Mouse (Mus musculus) forelimb bud, embryonic 11.5 days (tissue): ENCODE results near the gene Mfsd4b3.
"Not testable (repeated sequence)": the region's sequence is repeated elsewhere in the genome, so short reads cannot be mapped to it uniquely, and the experiment has no call there.

Experiments
- DNase-seq: peaks from one replicate; pipeline ENCODE4 v3.0.0-alpha.2; 2012; ENCODE audit warnings: low read depth, low spot score

Gene Mfsd4b3

DNA sequence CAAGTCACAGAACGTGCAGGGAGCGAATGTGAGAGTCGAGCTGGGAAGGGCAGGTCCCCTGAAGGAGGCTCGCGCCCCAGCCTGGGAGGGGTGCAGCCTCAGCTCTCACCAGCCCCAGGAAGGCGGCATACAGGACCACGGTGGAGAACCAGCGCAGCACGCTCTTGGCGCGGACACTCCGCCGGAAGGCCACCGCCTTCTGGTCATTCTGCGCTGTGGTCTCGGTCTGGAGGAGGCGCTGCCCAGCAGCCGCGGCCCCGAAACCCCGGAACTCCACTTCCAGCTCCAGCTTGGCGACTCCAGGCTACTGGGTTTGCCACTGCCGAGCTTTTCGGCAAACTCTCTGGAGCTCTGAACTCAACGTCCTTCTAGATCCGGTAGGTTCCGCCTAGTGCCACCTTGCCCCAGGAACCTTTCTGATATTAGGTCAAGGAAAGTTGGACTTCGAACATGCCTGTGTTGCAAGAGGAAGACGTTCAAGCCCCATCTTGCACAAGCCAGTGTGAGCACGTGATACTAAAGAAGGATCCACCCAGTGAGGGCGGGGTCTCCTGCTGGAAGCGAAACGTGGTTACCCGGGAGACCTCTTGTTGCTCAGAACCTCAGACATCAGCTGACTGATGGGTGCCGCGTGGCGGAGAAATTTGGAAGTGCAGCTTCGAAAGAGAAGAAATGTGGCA lies at the start of gene Mfsd4b3:
Mfsd4b3 (minus strand) TSS at position 393 of the 680 bp plus-strand sequence.
- DNase-seq, result peak; percentile 93

- no peak for DNase-seq
Observed at GRCm38 (mm10) chr10:40009591-40009990, 49.6 kb upstream of the Mfsd4b3 start.

GRCm38 (mm10) chr10:40008847-40009246 lies 48.9 kb upstream of the Mfsd4b3 start:
- DNase-seq, result not testable (repeated sequence)

- DNase-seq, result no peak
Observed at GRCm38 (mm10) chr10:40007953-40008352, 48.0 kb upstream of the Mfsd4b3 start.

GRCm38 (mm10) chr10:40006963-40007362 lies 47.0 kb upstream of the Mfsd4b3 start:
- no peak for DNase-seq

GRCm38 (mm10) chr10:40000746-40001145 lies 40.8 kb upstream of the Mfsd4b3 start:
- no peak for DNase-seq

DNA sequence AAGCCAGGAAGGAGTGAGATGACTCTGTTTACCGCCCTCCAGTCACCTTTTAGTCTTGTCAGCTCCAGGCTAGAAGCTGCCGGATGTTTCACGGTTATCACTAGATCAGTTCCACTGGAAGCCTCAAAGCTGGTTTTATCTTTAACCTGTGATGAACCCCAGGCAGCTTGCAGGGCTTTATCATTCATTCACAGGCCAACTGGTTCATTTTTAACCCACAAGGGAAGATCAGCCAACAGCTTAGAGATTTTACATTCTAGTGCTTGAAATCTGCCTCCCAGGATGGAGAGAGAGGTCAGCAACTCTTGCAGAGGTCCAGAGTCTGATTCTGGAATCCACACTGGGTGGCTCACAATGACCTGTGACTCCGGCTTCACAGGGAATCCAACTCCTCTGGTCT lies 31.2 kb upstream of the Mfsd4b3 start:
- no peak for DNase-seq

DNA sequence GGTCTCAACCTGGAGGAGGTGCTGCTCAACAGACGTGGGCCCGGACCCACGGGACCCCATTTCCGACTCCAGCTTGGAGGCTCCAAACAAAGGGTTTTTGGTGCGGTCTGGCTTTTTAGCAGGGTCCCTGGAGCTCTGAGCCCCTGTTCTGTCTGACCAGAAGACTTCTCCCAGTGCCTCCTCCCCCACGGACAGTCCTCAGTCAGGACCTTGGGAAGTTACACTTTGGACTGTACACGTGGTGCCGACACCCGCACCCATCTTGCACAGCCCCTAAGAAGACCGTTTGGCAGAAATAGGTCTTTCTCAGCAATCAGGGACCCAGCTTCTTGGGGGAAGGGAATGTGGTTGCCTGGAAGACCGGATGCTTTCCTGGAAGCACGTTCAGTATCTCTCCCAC lies 26.5 kb upstream of the Mfsd4b3 start, which contains the start of gene Mfsd4b5:
Mfsd4b5 (minus strand) TSS at position 181 of the 400 bp plus-strand sequence.
- DNase-seq, result no peak

GRCm38 (mm10) chr10:39982604-39983003 lies 22.7 kb upstream of the Mfsd4b3 start:
- peak; percentile 13 for DNase-seq

DNA sequence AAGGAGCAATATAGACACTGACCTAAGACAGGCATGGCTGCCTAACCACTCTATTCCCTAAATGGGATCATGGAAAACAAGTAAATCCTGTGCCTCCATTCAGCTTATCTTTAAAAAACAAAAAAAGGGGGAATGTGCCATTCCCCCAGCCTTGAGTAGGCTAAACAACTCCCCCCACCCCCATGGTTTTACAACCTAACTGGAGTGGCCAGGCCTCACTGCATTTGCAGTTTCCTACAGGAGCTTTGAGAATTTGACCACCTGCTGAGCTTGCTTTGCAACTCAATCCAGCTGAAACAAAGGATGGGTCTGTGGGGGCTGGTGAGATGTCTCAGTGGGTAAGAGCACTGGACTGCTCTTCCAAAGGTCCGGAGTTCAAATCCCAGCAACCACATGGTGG lies 18.3 kb upstream of the Mfsd4b3 start:
- DNase-seq, result no peak

- no peak for DNase-seq
Observed at GRCm38 (mm10) chr10:39977346-39977745, 17.4 kb upstream of the Mfsd4b3 start.

DNA sequence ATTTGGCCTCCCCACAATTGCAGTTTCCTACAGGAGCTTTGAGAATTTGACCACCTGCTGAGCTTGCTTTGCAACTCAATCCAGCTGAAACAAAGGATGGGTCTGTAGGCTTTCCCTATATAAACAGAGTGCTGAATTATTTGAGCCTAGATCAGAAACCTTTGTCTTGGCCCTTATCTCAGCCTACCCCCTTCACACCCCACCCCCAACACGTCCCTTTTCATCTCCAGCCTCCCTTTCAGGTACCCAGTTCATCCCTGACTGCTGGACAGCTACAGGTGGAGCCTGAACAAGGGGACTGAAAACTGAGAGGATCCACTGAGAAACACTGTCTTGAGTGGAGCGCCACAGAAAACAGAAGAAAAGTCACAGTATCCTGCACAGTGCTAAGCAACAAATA lies 15.8 kb upstream of the Mfsd4b3 start:
- no peak for DNase-seq

- no peak for DNase-seq
Observed at GRCm38 (mm10) chr10:39974982-39975381, 15.0 kb upstream of the Mfsd4b3 start.

GRCm38 (mm10) chr10:39967512-39967911 lies 7.6 kb upstream of the Mfsd4b3 start:
- peak; percentile 55 for DNase-seq

GRCm38 (mm10) chr10:39961906-39962305 lies 2.0 kb upstream of the Mfsd4b3 start:
- DNase-seq, result no peak

DNA sequence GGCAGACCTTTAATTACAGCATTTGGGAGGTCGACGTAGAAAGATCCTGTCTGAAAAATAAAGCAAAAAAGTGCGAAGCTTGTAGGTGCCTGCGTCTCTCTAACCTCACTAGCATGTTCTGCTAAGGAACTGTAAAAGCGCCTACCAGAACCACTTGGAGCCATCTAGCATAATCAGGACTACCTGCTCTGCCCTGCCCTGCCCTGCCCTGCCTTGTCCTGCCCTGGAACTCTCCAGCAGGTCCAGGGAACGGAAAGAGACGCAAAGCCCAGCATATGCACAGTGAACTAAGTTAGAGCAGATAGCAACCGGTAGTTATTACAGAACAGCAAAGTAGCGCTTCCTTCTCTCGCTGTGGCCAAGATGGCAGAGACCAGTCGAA lies 479 bp upstream of the Mfsd4b3 start:
- DNase-seq, result no peak

- no peak for DNase-seq
Observed at GRCm38 (mm10) chr10:39958266-39958665, 1.7 kb downstream of the Mfsd4b3 start.

- no peak for DNase-seq
Observed at GRCm38 (mm10) chr10:39956340-39956878, 3.5 kb downstream of the Mfsd4b3 start.

DNA sequence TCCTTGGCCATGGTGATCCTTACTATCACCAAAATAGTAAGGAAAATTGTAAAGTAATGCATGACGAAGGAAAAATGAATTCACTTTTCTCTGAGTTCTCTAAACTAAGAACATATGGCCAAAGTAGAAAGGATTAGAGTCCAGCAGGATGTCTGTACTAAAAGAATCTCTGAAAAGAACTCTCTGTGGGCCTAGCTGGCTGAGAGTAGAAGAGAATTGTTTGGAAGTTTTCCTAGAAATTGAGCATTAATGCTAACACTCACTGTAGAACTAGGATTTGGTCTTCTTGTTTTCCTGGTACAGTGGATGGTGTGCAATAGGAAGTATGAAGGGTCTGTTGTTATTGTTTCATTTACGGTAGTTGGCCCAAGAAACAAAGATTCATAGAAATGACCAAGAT lies 4.8 kb downstream of the Mfsd4b3 start:
- DNase-seq, result no peak

DNA sequence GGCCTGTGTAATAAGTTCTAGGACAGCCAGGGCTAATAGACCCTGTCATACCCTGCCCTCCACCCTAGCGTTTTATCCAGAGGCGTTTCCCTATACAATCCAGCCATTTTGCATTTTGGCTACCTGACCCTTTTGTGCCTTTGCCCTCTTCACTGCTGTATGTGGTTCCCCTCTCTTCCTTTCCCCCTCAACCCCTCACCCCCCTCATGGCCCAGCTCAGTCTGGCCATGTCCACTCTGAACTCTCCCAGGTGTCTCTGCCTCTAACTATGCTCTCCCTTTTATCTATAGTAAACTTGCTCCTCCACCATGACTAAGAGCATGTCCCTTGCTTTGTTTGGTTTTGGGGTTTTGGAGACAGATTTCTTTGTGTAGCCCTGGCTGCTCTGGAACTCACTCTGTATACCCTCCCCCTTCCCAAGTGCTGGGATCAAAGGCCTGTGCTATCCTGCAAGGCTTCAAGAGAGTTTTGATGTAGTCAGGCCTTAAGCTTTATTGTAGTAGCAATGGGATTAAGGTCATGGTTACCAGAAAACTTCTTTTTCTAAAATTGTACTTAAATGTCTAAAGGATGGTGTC lies 10.5 kb downstream of the Mfsd4b3 start:
- DNase-seq, result no peak

DNA sequence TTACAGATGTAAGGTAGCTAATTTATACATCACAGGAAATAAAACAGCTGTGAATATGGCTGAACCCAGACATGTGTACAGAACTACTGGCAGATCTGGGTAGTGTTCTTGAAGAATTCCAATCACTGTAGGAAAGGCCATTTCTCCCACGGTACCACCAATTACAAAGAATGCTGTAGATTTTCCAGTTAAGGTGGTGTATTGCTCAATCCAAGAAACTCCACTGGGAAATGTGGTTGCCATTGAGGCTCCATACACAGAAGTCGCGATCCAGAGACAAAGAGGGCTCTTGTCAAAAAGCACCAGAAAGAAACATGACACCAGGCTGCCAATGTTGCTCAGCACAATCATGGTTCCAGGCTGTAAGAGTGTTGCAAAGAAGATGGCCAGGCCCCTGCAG lies 12.8 kb downstream of the Mfsd4b3 start:
- DNase-seq, result not testable (repeated sequence)

- no peak for DNase-seq
Observed at GRCm38 (mm10) chr10:39936553-39936952, 23.4 kb downstream of the Mfsd4b3 start.

DNA sequence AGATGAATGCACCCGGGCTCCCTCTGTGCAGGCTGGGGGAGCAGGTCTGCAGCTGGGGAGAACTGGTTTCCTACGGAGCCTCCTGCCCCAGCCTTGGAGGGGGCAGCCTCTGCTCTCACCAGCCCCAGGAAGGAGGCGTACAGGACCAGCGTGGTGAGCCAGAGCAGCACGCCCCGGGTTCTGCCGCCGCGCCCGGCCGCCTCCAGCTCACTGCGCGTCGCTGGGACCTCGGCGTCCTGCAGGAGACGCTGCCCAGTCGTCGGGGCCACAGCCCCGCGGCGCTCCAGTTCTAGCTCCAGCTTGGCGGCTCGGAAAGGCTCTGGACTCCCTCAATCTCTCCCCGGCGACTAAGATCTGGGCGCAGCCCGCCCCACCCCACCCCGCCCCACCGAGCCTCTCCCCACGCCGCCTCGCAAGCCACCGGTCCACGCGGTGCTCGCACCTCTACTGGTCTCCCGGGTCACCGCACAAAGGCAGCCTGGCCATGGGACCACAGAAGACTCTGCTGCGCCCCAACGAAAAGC lies 33.3 kb downstream of the Mfsd4b3 start, which contains the start of gene Mfsd4b2:
Mfsd4b2 (minus strand) TSS at position 308 of the 524 bp plus-strand sequence.
- no peak for DNase-seq
